Mouse (Mus musculus) limb, embryonic 14.5 days (tissue): Measurements from ENCODE around the gene Ciz1. TPM values are rescaled to one million over a fixed set of nuclear protein-coding genes. Genes with fewer than 3 reads are reported as not detected.

Experiments
- ATAC-seq: fragments of 200-750 bp; cut with Nextera tagmentation; 2 replicates; pipeline ENCODE4 v1.8.0; 2017; ENCODE audit warnings: low read depth, moderate number of reproducible peaks, moderate TSS enrichment; ENCODE audit not compliant: low FRiP score
- DNase-seq: peaks from one replicate; pipeline ENCODE4 v3.0.0-alpha.2; 2015; ENCODE audit warnings: low spot score
- H3K27ac ChIP-seq: fragments of 300-500 bp; sonication (generic); replicated peaks from 2 replicates; pipeline ENCODE4 v1.5.1; 2014; ENCODE audit warnings: low read depth, mild to moderate bottlenecking, low read length, moderate library complexity, mixed read lengths
- H3K27me3 ChIP-seq: fragments of 300-500 bp; sonication (generic); 2 replicates; pipeline ENCODE4 v1.6.1; 2014; ENCODE audit warnings: low read length, mixed read lengths; ENCODE audit not compliant: control insufficient read depth, insufficient read depth
- H3K36me3 ChIP-seq: fragments of 300-500 bp; sonication (generic); 2 replicates; pipeline ENCODE4 v1.6.1; 2014; ENCODE audit warnings: mild to moderate bottlenecking, low read length, moderate library complexity, mixed read lengths; ENCODE audit not compliant: control insufficient read depth, insufficient read depth
- H3K4me1 ChIP-seq: fragments of 300-500 bp; sonication (generic); 2 replicates; pipeline ENCODE4 v1.6.1; 2014; ENCODE audit warnings: antibody characterized with exemption, low read length, mixed read lengths; ENCODE audit not compliant: control insufficient read depth, insufficient read depth
- H3K4me2 ChIP-seq: fragments of 300-500 bp; sonication (generic); replicated peaks from 2 replicates; pipeline ENCODE4 v1.6.1; 2014; ENCODE audit warnings: low read depth, mild to moderate bottlenecking, low read length, moderate library complexity; ENCODE audit not compliant: severe bottlenecking
- H3K4me3 ChIP-seq: fragments of 300-500 bp; sonication (generic); replicated peaks from 2 replicates; pipeline ENCODE4 v1.5.1; 2014; ENCODE audit warnings: low read length
- H3K9ac ChIP-seq: fragments of 300-500 bp; sonication (generic); 2 replicates; pipeline ENCODE4 v1.6.1; 2014; ENCODE audit warnings: mild to moderate bottlenecking, low read depth, low read length, moderate library complexity; ENCODE audit not compliant: severe bottlenecking
- H3K9me3 ChIP-seq: fragments of 300-500 bp; sonication (generic); 2 replicates; pipeline ENCODE4 v1.6.1; 2016; ENCODE audit warnings: low read length; ENCODE audit not compliant: control insufficient read depth
- POLR2A ChIP-seq: fragments of 200-500 bp; IDR thresholded peaks from 2 replicates; pipeline ENCODE4 v1.8.0; 2012; ENCODE audit warnings: inconsistent platforms, mild to moderate bottlenecking, moderate library complexity, borderline replicate concordance; ENCODE audit not compliant: insufficient read depth, insufficient read length; ENCODE audit errors: extremely low read depth
- WGBS: fragments of 180-500 bp; shearing (Covaris S2); extraction: QIAGEN DNeasy Blood & Tissue Kit; methylation state at CpG from one replicate; pipeline ENCODE4 v1.1.7; 2014; 5-methylcytosine and 5-hydroxymethylcytosine counted together
- polyA plus RNA-seq, 2 experiments: library from polyadenylated mRNA; depleted of rRNA in 1 of 2; stranded (reverse) in 1 of 2; unstranded in 1 of 2; fragments of >200 nt; fragmentation: Nextera tagmentation in 1 of 2; extraction: Ambion mirVana in 1 of 2; gene quantifications; 2 replicates each; pipeline versions ENCODE4 v1.2.1 to v1.2.3; 2012 to 2014

The Ciz1 gene
- polyA plus RNA-seq, 2 experiments = 46.5 to 196 TPM

DNA sequence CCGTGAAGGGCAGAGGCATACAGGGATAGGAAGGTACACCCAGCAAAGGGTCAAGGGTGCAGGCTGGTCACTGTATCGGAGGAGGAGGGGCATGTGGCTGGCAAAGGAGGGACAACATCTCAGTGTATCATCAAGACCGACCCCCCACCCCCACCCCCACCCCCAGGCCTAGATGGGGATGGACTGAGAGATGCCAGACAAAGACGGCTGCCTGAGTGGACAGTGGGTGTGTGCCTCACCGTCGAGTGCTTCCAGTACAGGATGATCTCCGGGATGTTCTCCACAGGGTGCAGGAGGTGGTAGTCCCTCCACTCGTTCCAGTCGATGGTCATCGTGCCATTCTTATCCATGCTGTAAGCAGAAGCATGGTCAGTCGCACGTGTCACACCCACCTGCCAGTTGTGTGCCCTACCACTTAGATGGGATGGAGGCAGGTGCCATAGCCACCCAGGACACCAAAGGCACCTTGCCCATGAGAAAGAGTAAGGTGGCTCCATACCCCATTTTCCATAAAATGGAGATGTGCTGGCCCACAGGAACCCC is 68.0 kb downstream of the Ciz1 start:
- Histone ChIP-seq H3K4me2 (no peak overlapping the region), H3K9me3 (no peaks in the 10 kb centered on the region), H3K4me3 (no peak overlapping the region), H3K27ac (no peak overlapping the region), H3K4me1 (peaks cover 22% of the 10 kb centered on the region), H3K27me3 (no peaks in the 10 kb centered on the region), H3K36me3 (peaks cover 64% of the 10 kb centered on the region), H3K9ac (no peak overlapping the region)
- 85% methylated on average over 12 of the region's 12 CpGs for WGBS
- DNase-seq (no peak), ATAC-seq (no peak)
- TF ChIP-seq POLR2A = no peak

DNA sequence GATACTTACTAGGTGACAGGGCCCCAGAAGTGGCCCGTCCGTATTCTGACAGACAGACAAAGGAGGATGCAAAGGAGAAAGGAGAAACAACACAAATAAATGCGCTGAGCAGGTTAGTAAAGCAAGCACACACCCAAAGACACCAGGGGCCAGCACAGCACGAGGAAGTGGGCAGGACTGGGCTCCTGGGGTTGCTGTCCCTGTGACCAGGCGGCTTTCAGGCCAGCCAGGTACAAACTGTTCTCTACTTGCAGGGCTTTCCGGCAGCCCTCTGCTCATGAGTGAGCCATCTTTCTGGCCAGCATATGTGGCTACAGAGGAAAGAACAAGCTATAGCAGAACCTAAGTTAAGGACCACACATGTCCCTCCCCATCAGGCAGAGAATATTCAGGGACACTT is 68.5 kb downstream of the Ciz1 start:
- H3K4me1 ChIP-seq = peaks cover 22% of the 10 kb centered on the region
- H3K9ac ChIP-seq = no peak overlapping the region
- H3K27ac ChIP-seq = no peak overlapping the region
- H3K27me3 ChIP-seq = no peaks in the 10 kb centered on the region
- peaks cover 59% of the 10 kb centered on the region for H3K36me3 ChIP-seq
- H3K9me3 ChIP-seq = no peaks in the 10 kb centered on the region
- no peak overlapping the region for H3K4me3 ChIP-seq
- 93% methylated on average over 6 of the region's 6 CpGs for WGBS
- TF ChIP-seq POLR2A = no peak
- ATAC-seq (no peak), DNase-seq (no peak)
- H3K4me2 ChIP-seq = no peak overlapping the region

DNA sequence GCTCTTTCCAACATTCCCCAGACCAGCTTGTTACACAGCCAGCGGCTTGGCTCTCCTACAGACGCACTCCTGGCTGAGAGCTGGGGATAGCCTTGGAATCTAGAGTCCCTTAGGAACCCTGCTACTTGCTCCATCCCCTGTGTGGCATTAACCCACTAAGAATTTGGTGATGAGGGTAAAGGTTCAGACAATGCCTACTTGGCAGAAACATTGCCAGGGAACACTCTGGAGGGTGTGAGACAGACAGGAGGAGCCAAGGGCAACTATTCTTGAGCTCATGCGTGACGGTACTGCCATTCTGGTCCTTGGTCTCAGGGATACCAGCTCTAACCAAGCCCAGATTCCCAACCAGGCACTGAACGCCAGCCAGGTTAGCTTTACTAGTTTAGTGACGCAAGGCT is 69.7 kb downstream of the Ciz1 start:
- no peak for TF ChIP-seq POLR2A
- H3K4me1 ChIP-seq = peaks cover 22% of the 10 kb centered on the region
- no peak overlapping the region for H3K27ac ChIP-seq
- H3K9ac ChIP-seq = no peak overlapping the region
- WGBS = 89% methylated on average over 6 of the region's 6 CpGs
- peaks cover 47% of the 10 kb centered on the region for H3K36me3 ChIP-seq
- DNase-seq = no peak
- ATAC-seq = no peak
- no peaks in the 10 kb centered on the region for H3K9me3 ChIP-seq
- H3K4me2 ChIP-seq = no peak overlapping the region
- no peaks in the 10 kb centered on the region for H3K27me3 ChIP-seq
- no peak overlapping the region for H3K4me3 ChIP-seq

DNA sequence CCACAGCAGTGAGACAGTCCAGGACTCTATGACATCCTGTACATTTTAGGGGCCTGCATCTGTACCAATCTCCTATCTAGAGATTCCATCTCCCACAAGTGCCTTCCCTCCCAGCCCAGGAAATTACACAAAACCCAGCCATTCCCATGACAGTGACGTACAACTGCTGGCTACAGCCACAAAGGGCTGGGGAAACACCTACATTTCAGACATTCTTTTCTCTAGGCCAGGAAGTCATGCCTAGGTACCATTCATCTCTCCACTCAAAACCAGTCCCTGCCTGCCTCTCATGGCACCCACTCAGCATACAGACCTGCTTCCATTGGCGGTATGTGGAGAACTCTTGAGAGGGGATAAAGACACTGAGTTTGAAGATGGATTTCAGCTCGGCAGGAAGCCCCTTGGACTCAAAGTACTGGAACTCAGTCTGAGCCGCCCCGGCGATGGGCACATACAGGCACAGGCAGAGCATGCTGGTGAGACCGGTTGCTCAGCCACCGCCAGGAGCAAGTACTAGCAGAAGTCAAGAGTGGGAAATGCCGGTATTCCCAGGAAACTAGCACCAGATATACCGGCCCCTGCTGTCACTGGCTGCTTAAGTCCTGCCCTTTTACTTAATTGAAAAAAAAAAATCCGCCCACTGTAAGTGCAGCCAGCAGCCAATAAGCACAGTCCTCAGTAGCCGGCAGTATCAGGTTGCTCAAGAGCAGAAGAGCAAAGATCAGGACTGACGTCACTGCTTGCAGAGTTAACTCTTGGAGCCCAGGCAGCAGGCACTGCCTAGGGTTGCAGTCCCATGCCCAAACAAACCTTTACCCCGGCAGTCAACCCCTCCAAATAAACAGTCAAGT is 71.6 kb downstream of the Ciz1 start:
- H3K27ac ChIP-seq = peak overlapping the region; percentile 74
- peaks cover 28% of the 10 kb centered on the region for H3K36me3 ChIP-seq
- H3K4me3 ChIP-seq = peak overlapping the region; percentile 39
- no peaks in the 10 kb centered on the region for H3K27me3 ChIP-seq
- H3K4me1 ChIP-seq = peaks cover 34% of the 10 kb centered on the region
- ATAC-seq = peak; percentile 93
- no peaks in the 10 kb centered on the region for H3K9me3 ChIP-seq
- DNase-seq = peak; percentile 94
- 1% methylated on average over 14 of the region's 14 CpGs for WGBS
- peak overlapping the region; percentile 40 for H3K9ac ChIP-seq
- peak overlapping the region; percentile 69 for H3K4me2 ChIP-seq
- no peak for TF ChIP-seq POLR2A

DNA sequence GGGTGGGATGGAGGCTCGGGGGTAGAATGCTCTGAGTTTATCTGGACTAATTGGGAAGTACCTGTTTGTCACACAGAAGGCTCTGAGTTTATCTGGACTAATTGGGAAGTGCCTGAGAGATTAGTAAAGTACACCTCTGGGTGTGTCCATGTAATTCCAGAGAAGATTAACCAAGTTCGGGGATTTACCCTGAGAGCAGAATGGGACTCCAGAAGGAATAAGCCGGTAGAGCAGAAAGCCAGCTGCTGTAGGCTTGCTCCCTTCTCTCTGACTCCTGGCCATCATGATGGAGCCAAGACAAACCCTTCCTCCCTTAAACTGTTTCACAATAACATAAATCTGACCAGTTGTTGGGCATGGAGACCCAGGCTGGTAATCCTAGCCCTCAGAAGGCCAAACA is 72.7 kb downstream of the Ciz1 start:
- H3K4me1 ChIP-seq = peaks cover 45% of the 10 kb centered on the region
- peak overlapping the region; percentile 67; the same call in 1 of the 2 replicates for H3K27ac ChIP-seq
- DNase-seq (no peak), ATAC-seq (no peak)
- peaks cover 17% of the 10 kb centered on the region for H3K36me3 ChIP-seq
- 35% methylated on average over 3 of the region's 3 CpGs for WGBS
- no peak for TF ChIP-seq POLR2A
- H3K4me3 ChIP-seq = no peak overlapping the region
- H3K4me2 ChIP-seq = no peak overlapping the region
- no peaks in the 10 kb centered on the region for H3K9me3 ChIP-seq
- H3K9ac ChIP-seq = no peak overlapping the region
- H3K27me3 ChIP-seq = no peaks in the 10 kb centered on the region
